Mouse (Mus musculus): ENCODE data around the gene Nobox. TPM values are rescaled to one million over a fixed set of nuclear protein-coding genes. Genes with fewer than 3 reads are reported as not detected.

The Nobox gene
- polyA plus RNA-seq, 1 experiment = 0.10 TPM

GRCm38 (mm10) chr6:43278247-43278646 is 31.1 kb downstream of the Nobox start:
- peak in 1 of 2 experiments; percentile 46 for DNase-seq (ENCODE audit: extremely low spot score in 1 of 2, low spot score in 1 of 2)

DNA sequence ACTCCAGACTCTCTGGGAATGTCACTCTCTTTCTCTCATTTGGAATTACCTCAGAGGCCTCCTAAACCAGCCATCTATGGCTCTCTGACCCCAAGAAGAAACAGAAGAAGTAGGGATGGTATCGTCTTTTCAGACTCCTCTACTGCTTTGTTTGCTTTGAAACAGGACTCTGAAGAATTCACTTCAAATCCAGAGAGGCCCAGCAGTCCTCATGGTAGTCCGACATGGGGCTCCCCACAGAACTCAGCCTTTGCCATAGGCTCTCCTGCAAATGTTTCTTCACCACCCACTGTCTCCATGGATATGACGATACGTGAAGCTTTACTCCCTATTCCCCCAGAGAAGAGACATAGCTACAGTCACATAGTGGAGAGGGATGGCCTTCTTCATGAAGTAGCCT is 35.2 kb downstream of the Nobox start:
- no peak for DNase-seq (ENCODE audit: extremely low spot score in 1 of 2, low spot score in 1 of 2)

GRCm38 (mm10) chr6:43272597-43272996 is 36.8 kb downstream of the Nobox start:
- DNase-seq (ENCODE audit: extremely low spot score in 1 of 2, low spot score in 1 of 2) = no peak

DNA sequence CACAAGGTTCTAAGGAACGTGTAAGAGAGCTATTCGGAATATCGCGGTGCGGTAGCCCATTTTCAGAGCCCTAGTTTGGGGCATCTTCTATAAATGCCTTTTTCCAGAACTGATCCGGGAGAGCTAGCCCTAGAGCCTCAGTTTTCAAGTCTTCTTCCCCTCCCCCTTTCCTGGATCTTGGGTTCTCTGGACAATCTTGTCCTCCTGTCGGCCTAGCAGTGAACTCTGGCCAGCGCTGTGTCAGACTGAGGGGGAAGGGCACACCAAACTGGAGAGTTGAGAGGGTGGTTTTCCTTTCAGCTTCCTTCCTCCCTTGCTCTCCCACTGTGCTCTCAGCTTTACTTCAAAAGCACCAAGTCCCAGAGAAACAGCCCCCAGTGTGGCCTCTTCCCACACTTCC is 43.0 kb downstream of the Nobox start:
- DNase-seq (ENCODE audit: extremely low spot score in 1 of 2, low spot score in 1 of 2) = no peak

DNA sequence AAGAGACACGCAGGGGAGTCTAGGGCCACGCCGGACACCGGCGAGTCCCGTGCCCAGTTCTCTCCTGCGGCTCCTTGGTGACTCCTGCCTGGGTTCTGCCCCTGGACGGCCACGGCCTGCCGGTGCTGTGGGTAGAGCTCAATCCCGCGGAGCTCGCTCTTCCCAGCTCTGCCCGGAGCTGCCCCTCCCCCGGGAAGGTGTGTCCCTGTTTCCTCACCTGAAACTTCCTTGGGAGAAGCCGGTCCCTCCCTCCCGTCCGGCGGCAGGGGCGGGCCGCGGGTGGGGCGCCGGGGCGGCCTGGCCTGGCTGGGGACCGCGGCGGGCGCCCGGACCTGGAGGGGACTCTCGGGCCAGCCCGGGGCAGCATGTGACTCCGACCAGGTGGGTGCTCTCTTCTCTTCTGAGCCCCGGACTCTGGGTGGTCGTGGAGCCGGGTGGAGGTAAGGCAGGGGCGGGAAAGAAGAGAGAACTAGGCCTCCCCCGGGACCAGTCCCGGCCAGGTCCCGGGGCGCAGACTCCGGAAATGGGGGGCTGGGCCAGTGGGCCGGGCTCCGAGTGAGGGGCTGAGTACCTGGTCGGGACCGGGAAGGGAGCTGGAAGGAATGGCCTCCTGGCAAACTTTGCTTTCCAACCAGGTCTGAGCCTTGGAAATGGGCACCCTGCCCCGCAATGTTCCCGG is 43.9 kb downstream of the Nobox start, which contains the start of gene Arhgef5:
Gene Arhgef5, plus strand, starts transcription at position 220 of the 679 bp plus-strand sequence.
- no peak for DNase-seq (ENCODE audit: extremely low spot score in 1 of 2, low spot score in 1 of 2)

GRCm38 (mm10) chr6:43260756-43261155 is 48.6 kb downstream of the Nobox start:
- DNase-seq (ENCODE audit: extremely low spot score in 1 of 2, low spot score in 1 of 2) = no peak

DNA sequence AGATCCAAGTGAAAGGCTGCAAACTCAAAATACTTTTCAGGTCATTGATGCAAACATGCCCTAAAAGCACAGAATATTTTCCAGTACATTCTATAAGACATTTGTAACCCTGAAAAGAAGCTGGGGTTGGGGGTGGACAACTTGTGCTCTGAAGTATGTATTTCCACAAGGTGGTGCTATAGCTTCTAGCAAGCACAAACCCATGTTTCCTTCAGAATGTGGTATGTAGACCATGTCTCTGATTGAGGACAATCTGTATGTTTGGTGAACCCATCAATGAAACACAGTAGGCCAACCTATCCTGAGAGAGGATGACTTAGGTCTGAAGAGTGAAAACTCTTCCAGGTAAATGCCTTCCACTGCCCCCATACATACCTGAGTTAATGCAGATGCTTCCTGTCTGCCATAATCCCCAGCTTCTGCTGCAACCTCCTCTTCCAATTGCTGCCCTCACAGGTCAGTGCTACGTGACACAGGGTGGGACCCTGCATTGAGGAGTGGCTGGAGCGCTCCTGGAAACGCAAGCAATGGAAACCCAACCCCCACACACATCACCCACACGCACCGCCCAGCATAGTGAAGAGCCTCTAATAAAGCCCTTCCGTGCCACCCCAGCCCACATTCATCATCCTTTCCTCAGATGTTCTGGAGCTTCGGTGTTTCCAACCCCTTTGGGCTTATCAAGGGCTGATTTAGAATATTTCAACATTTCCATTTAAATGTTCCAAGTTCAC is 55.0 kb downstream of the Nobox start:
- DNase-seq (ENCODE audit: extremely low spot score in 1 of 2, low spot score in 1 of 2) = peak in 1 of 2 experiments; percentile 36

Other genes starting within 250 kb of the Nobox start
- gene Olfr441, start 203.2 kb downstream of the Nobox start, polyA plus RNA-seq (2012; rRNA removed) = 0.04 TPM in 1 of 2 replicates, not detected in the other
- gene Olfr237-ps1, start 163.0 kb downstream of the Nobox start, polyA plus RNA-seq (2012; rRNA removed) = 0.04 TPM in 1 of 2 replicates, not detected in the other
- gene Olfr437, start 146.3 kb downstream of the Nobox start, polyA plus RNA-seq (2012; rRNA removed) = not detected in 2 replicates
- 0.02 TPM in 1 of 2 replicates, not detected in the other for gene Olfr13, start 137.4 kb downstream of the Nobox start, polyA plus RNA-seq (2012; rRNA removed)
- gene Olfr435, start 112.4 kb downstream of the Nobox start, polyA plus RNA-seq (2012; rRNA removed) = not detected in 2 replicates
- not detected in 2 replicates for gene Olfr434, start 96.5 kb downstream of the Nobox start, polyA plus RNA-seq (2012; rRNA removed)
- gene Olfr47, start 78.0 kb downstream of the Nobox start, polyA plus RNA-seq (2012; rRNA removed) = not detected in 2 replicates
- gene Arhgef5, start 44.0 kb downstream of the Nobox start, polyA plus RNA-seq (2012; rRNA removed) = 2.9 and 4.2 TPM in 2 replicates

Data from frontal cortex, adult 2 months (tissue).